Mouse (Mus musculus) ES-E14 (cell line): ENCODE data around the gene Rabep2.

Source experiments
- HCFC1 ChIP-seq: IDR thresholded peaks from 2 replicates; pipeline ENCODE4 v1.6.1; 2012; ENCODE audit warnings: low read length, inconsistent platforms, borderline replicate concordance; ENCODE audit not compliant: insufficient read depth
- MAFK ChIP-seq: IDR thresholded peaks from 2 replicates; pipeline ENCODE4 v1.6.1; 2014; ENCODE audit warnings: mild to moderate bottlenecking, low read depth, low read length, inconsistent platforms; ENCODE audit not compliant: insufficient read depth
- ZC3H11A ChIP-seq: IDR thresholded peaks from 2 replicates; pipeline ENCODE4 v1.6.1; 2012; ENCODE audit warnings: low read depth, mild to moderate bottlenecking, inconsistent platforms, low read length, borderline replicate concordance
- ZNF384 ChIP-seq: IDR thresholded peaks from 2 replicates; pipeline ENCODE4 v1.6.1; 2012; ENCODE audit warnings: low read depth, low read length, inconsistent platforms

DNA sequence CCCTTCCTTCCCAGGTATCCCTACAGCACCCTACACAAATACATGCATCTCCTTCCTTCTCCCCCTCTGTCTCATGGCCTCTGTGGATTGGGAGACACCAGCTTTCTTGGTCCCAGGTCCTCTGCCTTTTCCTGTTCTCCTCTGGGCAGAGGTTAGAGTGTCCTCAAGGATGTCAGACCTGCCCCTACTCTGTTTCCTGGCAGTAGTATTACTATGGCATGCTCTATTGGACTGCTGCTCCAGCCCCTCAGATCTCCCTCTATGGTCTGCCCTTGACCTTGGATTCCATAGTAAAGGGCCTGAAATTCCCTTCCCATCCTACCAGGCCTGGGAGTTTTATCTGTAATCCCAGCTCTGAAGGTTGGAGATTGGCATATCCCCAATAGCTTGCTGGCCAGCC lies 1.6 kb downstream of the Rabep2 start:
- TF ChIP-seq HCFC1 (no peak), MAFK (no peak), ZC3H11A (no peak), ZNF384 (no peak)
